ENCODE assay signal across 33 mouse cellular contexts in the genomic region with DNA sequence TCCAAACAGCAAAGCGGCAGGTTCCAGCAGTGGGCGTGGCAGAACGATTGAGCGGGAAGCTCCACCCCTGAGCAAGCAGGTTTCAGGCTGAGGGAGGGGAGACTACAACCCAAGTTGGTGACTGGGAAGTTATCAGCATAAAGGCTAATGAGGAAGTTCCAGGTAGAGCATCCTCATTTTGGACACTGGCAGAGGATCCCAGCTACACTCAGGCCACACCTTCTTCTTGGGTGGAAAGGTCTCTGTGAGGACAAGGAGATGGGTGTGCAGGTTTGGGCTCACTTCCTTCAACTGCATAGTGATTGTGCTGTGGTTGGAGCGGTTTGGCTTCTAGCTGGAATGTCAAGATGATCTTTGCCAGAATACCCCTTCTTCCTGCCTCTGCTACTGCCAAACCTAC. TPM values are rescaled to one million over a fixed set of nuclear protein-coding genes. Genes with fewer than 3 reads are reported as not detected.
DNase-seq lines count a peak whose midpoint lies in the region; ATAC-seq lines count a peak whose summit lies in the region.
"Had no signal": no experiment of that assay in that cellular context is flagged by ENCODE, and none has a peak within 500 bp of the region (broad histone marks: within the 10 kb centered on the region; RNA-seq: fewer than 3 reads in every experiment).

No protein-coding gene starts in this region.

- WGBS in heart, embryonic 10.5 days = 41% methylated on average over 5 of the region's 5 CpGs
- WGBS in hindbrain, embryonic 16.5 days = 62% methylated on average over 5 of the region's 5 CpGs

- no peak overlapping the region for H3K9ac ChIP-seq in hindbrain, embryonic 16.5 days (ENCODE audit: low read depth, low read length)
- H3K9ac ChIP-seq: embryonic facial prominence, embryonic 15.5 days; hindbrain, embryonic 12.5 days; neural tube, embryonic 13.5 days had no signal

- no peak overlapping the region for H3K4me3 ChIP-seq in heart, embryonic 10.5 days
- H3K4me3 ChIP-seq in hindbrain, embryonic 16.5 days (ENCODE audit: low read length) = no peak overlapping the region
- H3K4me3 ChIP-seq: embryonic facial prominence, embryonic 15.5 days; forebrain, embryonic 10.5 days; hindbrain, embryonic 12.5 days; limb, embryonic 10.5 days; myocyte; neural tube, embryonic 13.5 days had no signal

- no peak overlapping the region for H3K27ac ChIP-seq in heart, embryonic 10.5 days
- no peak overlapping the region for H3K27ac ChIP-seq in hindbrain, embryonic 16.5 days (ENCODE audit: low read depth, low read length)
- H3K27ac ChIP-seq: embryonic facial prominence, embryonic 15.5 days; forebrain, embryonic 10.5 days; hindbrain, embryonic 12.5 days; limb, embryonic 10.5 days; neural tube, embryonic 13.5 days had no signal

- no peaks in the 10 kb centered on the region for H3K9me3 ChIP-seq in heart, embryonic 10.5 days
- no peaks in the 10 kb centered on the region for H3K9me3 ChIP-seq in hindbrain, embryonic 16.5 days (ENCODE audit: control insufficient read depth, low read length)
- H3K9me3 ChIP-seq: embryonic facial prominence, embryonic 15.5 days; forebrain, embryonic 10.5 days; hindbrain, embryonic 12.5 days; limb, embryonic 10.5 days; neural tube, embryonic 13.5 days had no signal

- peak; percentile 43 for DNase-seq in heart, embryonic 10.5 days (ENCODE audit: low spot score)
- DNase-seq in heart, postnatal 14 days = no peak
- DNase-seq in 416B (ENCODE audit: low read depth) (peak; percentile 23), ZHBTc4 (ENCODE audit: low read depth, low spot score) (peak; percentile 64)
- no peak for DNase-seq in adrenal gland, postnatal 4 days (ENCODE audit: low spot score in 2 of 2)
- DNase-seq: adrenal gland, adult 2 months; cerebellum, adult 11-12 months; cerebellum, postnatal 10 days; gastrocnemius, postnatal 25 days; kidney, adult 8-10 months; kidney, postnatal 10 days; lung, postnatal 14 days; retina, postnatal 1 day; right cerebral cortex, postnatal 25 days; spleen, adult 18-20 months had no signal

- no peak overlapping the region for H3K4me2 ChIP-seq in hindbrain, embryonic 16.5 days (ENCODE audit: low read length)
- H3K4me2 ChIP-seq: embryonic facial prominence, embryonic 15.5 days; hindbrain, embryonic 12.5 days; neural tube, embryonic 13.5 days had no signal

- H3K27me3 ChIP-seq in heart, embryonic 10.5 days (ENCODE audit: insufficient read depth, poor library complexity, severe bottlenecking) = peaks cover 30% of the 10 kb centered on the region
- H3K27me3 ChIP-seq in hindbrain, embryonic 16.5 days (replicated peaks; ENCODE audit: control insufficient read depth, insufficient read depth, low read length) = peaks cover 17% of the 10 kb centered on the region

- no peaks in the 10 kb centered on the region for H3K4me1 ChIP-seq in heart, embryonic 10.5 days
- H3K4me1 ChIP-seq in hindbrain, embryonic 16.5 days (ENCODE audit: control insufficient read depth, insufficient read depth, low read depth, low read length) = no peaks in the 10 kb centered on the region
- H3K4me1 ChIP-seq: embryonic facial prominence, embryonic 15.5 days; forebrain, embryonic 10.5 days; hindbrain, embryonic 12.5 days; limb, embryonic 10.5 days; neural tube, embryonic 13.5 days had no signal

- no peaks in the 10 kb centered on the region for H3K36me3 ChIP-seq in heart, embryonic 10.5 days
- no peaks in the 10 kb centered on the region for H3K36me3 ChIP-seq in hindbrain, embryonic 16.5 days (ENCODE audit: control insufficient read depth, insufficient read depth, low read length)
- H3K36me3 ChIP-seq: embryonic facial prominence, embryonic 15.5 days; forebrain, embryonic 10.5 days; hindbrain, embryonic 12.5 days; limb, embryonic 10.5 days; neural tube, embryonic 13.5 days had no signal

- ATAC-seq in megakaryocyte progenitor cell, adult 5-6 weeks (replicated peaks; ENCODE audit: poor library complexity) = peak; percentile 50
- no peak for ATAC-seq in hindbrain, embryonic 16.5 days
- ATAC-seq: forebrain, embryonic 16.5 days; midbrain, embryonic 16.5 days had no signal

- intact Hi-C loops in heart, postnatal 14 days (cut with DNase I) = no loop called here

RNA-seq across cellular contexts. Expression of gene Ddx43, which starts 5.6 kb away (rescaled TPM):
- polyA plus RNA-seq in heart, embryonic 10.5 days (2016; fragmentation: Nextera tagmentation; extraction: Ambion mirVana) = 0.24 and 0.25 TPM in 2 replicates
- total RNA-seq in heart, postnatal 14 days (2021) = not detected
- total RNA-seq in megakaryocyte progenitor cell, adult 5-6 weeks (2015) = not detected in 2 replicates
- 0.07 and 0.29 TPM in 2 replicates for total RNA-seq in megakaryocyte progenitor cell, adult 5-6 weeks (2017)
- total RNA-seq in adrenal gland, postnatal 4 days (2021) = under 1 TPM; 0.14 to 0.17 TPM
- polyA plus RNA-seq in hindbrain, embryonic 16.5 days (2015; fragmentation: Nextera tagmentation; extraction: Ambion mirVana) = 0.29 and 0.44 TPM in 2 replicates
- total RNA-seq: adrenal gland, adult 2 months; gastrocnemius, postnatal 25 days; heart, adult 8-10 months; layer of hippocampus, adult 18-20 months had no signal
- polyA plus RNA-seq: C2C12; liver, adult 2 months; liver, embryonic 16.5 days; myocyte had no signal

RNA-seq across cellular contexts. Expression of gene Ooep, which starts 11.5 kb away (rescaled TPM):
- 0.97 and 1.2 TPM in 2 replicates for polyA plus RNA-seq in heart, embryonic 10.5 days (2016; fragmentation: Nextera tagmentation; extraction: Ambion mirVana)
- total RNA-seq in heart, postnatal 14 days (2021) = not detected
- total RNA-seq in megakaryocyte progenitor cell, adult 5-6 weeks (2015) = not detected in 2 replicates
- total RNA-seq in megakaryocyte progenitor cell, adult 5-6 weeks (2017) = not detected in 2 replicates
- under 1 TPM; 0.20 to 0.50 TPM for total RNA-seq in adrenal gland, postnatal 4 days (2021)
- 4.8 TPM in 2 replicates for polyA plus RNA-seq in hindbrain, embryonic 16.5 days (2015; fragmentation: Nextera tagmentation; extraction: Ambion mirVana)
- total RNA-seq: adrenal gland, adult 2 months; heart, adult 8-10 months; layer of hippocampus, adult 18-20 months; liver, adult 2 months had no signal
- polyA plus RNA-seq: adrenal gland, adult 2 months; liver, adult 2 months; liver, embryonic 16.5 days; testis, adult 2 months had no signal

RNA-seq across cellular contexts. Expression of gene Dppa5a, which starts 22.0 kb away (rescaled TPM):
- polyA plus RNA-seq in heart, embryonic 10.5 days (2016; fragmentation: Nextera tagmentation; extraction: Ambion mirVana) = not detected in 2 replicates
- not detected for total RNA-seq in heart, postnatal 14 days (2021)
- total RNA-seq in megakaryocyte progenitor cell, adult 5-6 weeks (2015) = not detected in 2 replicates
- total RNA-seq in megakaryocyte progenitor cell, adult 5-6 weeks (2017) = not detected in 2 replicates
- not detected for total RNA-seq in adrenal gland, postnatal 4 days (2021)
- 4.5 and 6.4 TPM in 2 replicates for polyA plus RNA-seq in hindbrain, embryonic 16.5 days (2015; fragmentation: Nextera tagmentation; extraction: Ambion mirVana)
- total RNA-seq: adrenal gland, adult 2 months; gastrocnemius, postnatal 25 days; heart, adult 8-10 months; layer of hippocampus, adult 18-20 months; layer of hippocampus, postnatal 14 days; liver, adult 2 months had no signal
- polyA plus RNA-seq: adrenal gland, adult 2 months; forebrain, embryonic 10.5 days; heart, embryonic 16.5 days; limb, embryonic 10.5 days; liver, adult 2 months; liver, embryonic 16.5 days; myocyte had no signal

RNA-seq across cellular contexts. Expression of gene Gsta2, which starts 34.4 kb away (rescaled TPM):
- not detected in 2 replicates for polyA plus RNA-seq in heart, embryonic 10.5 days (2016; fragmentation: Nextera tagmentation; extraction: Ambion mirVana)
- total RNA-seq in heart, postnatal 14 days (2021) = not detected
- total RNA-seq in megakaryocyte progenitor cell, adult 5-6 weeks (2015) = not detected in 2 replicates
- not detected in 2 replicates for total RNA-seq in megakaryocyte progenitor cell, adult 5-6 weeks (2017)
- total RNA-seq in adrenal gland, postnatal 4 days (2021) = 10 to 100 TPM in 1 of 2 experiments, 1 to 10 TPM in 1; 3.0 to 18.7 TPM
- not detected in 2 replicates for polyA plus RNA-seq in hindbrain, embryonic 16.5 days (2015; fragmentation: Nextera tagmentation; extraction: Ambion mirVana)
- total RNA-seq: gastrocnemius, postnatal 25 days; layer of hippocampus, adult 18-20 months; layer of hippocampus, postnatal 14 days had no signal
- polyA plus RNA-seq: adrenal gland, adult 2 months; forebrain, embryonic 10.5 days; forebrain, embryonic 16.5 days; hindbrain, embryonic 12.5 days; limb, embryonic 10.5 days; midbrain, embryonic 16.5 days; neural tube, embryonic 13.5 days had no signal

RNA-seq across cellular contexts. Expression of gene Cgas, which starts 53.1 kb away (rescaled TPM):
- 0.36 and 0.72 TPM in 2 replicates for polyA plus RNA-seq in heart, embryonic 10.5 days (2016; fragmentation: Nextera tagmentation; extraction: Ambion mirVana)
- total RNA-seq in heart, postnatal 14 days (2021) = under 1 TPM; 0.45 to 0.68 TPM
- 21.4 and 23.4 TPM in 2 replicates for total RNA-seq in megakaryocyte progenitor cell, adult 5-6 weeks (2015)
- total RNA-seq in megakaryocyte progenitor cell, adult 5-6 weeks (2017) = 13.7 and 20.4 TPM in 2 replicates
- 1 to 10 TPM; 1.6 to 1.7 TPM for total RNA-seq in adrenal gland, postnatal 4 days (2021)
- 0.54 and 0.79 TPM in 2 replicates for polyA plus RNA-seq in hindbrain, embryonic 16.5 days (2015; fragmentation: Nextera tagmentation; extraction: Ambion mirVana)

Comparison
In these comparisons a context has a peak if more than half of its experiments do, and no peak if none do; other contexts are left out.
1. DNase-seq: peak in heart, embryonic 10.5 days (single experiment), 416B (single experiment) and ZHBTc4 (single experiment); none in heart, postnatal 14 days (0 of 2) and adrenal gland, postnatal 4 days (0 of 2).